In the genomic region with DNA sequence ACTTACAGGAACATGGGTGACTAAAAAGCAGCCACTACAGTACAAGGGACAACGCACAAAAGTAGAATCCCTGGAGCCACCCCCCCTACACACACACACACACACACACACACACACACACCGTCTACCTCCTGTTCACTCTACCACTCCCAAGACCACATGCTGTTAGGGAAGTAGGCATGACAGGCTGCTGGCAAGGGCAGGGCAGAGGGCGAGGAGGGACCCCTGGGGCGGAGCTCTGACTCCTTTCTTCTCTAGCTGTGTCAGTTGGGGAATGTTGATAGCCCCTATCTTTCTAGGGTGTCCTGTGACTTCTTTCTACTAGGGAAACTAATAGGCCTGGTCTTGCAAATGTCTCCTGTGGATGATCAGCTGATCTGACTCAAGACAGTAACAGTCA, we compare ENCODE assay signal across 17 mouse cellular contexts. TPM values are rescaled to one million over a fixed set of nuclear protein-coding genes. Genes with fewer than 3 reads are reported as not detected.
DNase-seq lines count a peak whose midpoint lies in the region; ATAC-seq and TF ChIP-seq lines count a peak whose summit lies in the region.
"Had no signal": no experiment of that assay in that cellular context is flagged by ENCODE, and none has a peak within 500 bp of the region (broad histone marks: within the 10 kb centered on the region; RNA-seq: fewer than 3 reads in every experiment).

No protein-coding gene starts in this region.

- H3K4me2 ChIP-seq in liver, embryonic 12.5 days = no peak overlapping the region; the same call in 1 of the 2 replicates

- no peak for TF ChIP-seq CTCF in bone marrow, adult 2 months (IDR thresholded peaks at IDR 0.05; ENCODE audit: control insufficient read depth, insufficient read depth, low read length)

- H3K9ac ChIP-seq in liver, embryonic 12.5 days = no peak overlapping the region

- DNase-seq in layer of hippocampus, adult 8-10 months (ENCODE audit: low spot score in 2 of 2) = peak; percentile 2 to 3
- DNase-seq in layer of hippocampus, postnatal 25 days (ENCODE audit: extremely low spot score in 1 of 2, low spot score in 1 of 2) = no peak
- DNase-seq in left cerebral cortex, adult 18-20 months (ENCODE audit: low spot score in 2 of 2) = no peak
- DNase-seq in lung, adult 18-20 months = no peak
- DNase-seq: cerebellum, adult 11-12 months; gastrocnemius, postnatal 14 days; kidney, postnatal 10 days; layer of hippocampus, postnatal 36 days; thymus, postnatal 25 days had no signal

- H3K9me3 ChIP-seq in liver, embryonic 12.5 days (replicated peaks) = no peaks in the 10 kb centered on the region
- H3K9me3 ChIP-seq: hindbrain, embryonic 10.5 days had no signal

- peak; percentile 55 for ATAC-seq in liver, embryonic 12.5 days
- ATAC-seq in megakaryocyte-erythroid progenitor cell, adult 5-6 weeks (replicated peaks; ENCODE audit: low FRiP score, low TSS enrichment, poor library complexity, severe bottlenecking) = peak; percentile 48
- ATAC-seq: forebrain, embryonic 16.5 days; intestine, postnatal 0 days had no signal

- 28% methylated on average over 4 of the region's 4 CpGs for WGBS in bone marrow, adult 2 months
- 35% methylated on average over 4 of the region's 4 CpGs for WGBS in liver, embryonic 12.5 days (ENCODE audit: insufficient replicate concordance)

- no peak overlapping the region for H3K4me3 ChIP-seq in bone marrow, adult 2 months (replicated peaks; ENCODE audit: control insufficient read depth, low read depth, low read length)
- H3K4me3 ChIP-seq in liver, embryonic 12.5 days = no peak overlapping the region
- H3K4me3 ChIP-seq: hindbrain, embryonic 10.5 days had no signal

- peaks cover 5% of the 10 kb centered on the region for H3K36me3 ChIP-seq in liver, embryonic 12.5 days
- H3K36me3 ChIP-seq: hindbrain, embryonic 10.5 days had no signal

- H3K27ac ChIP-seq in bone marrow, adult 2 months (ENCODE audit: control insufficient read depth, insufficient read depth, low read depth, low read length, poor library complexity) = peak overlapping the region; percentile 68
- H3K27ac ChIP-seq in liver, embryonic 12.5 days = no peak overlapping the region
- H3K27ac ChIP-seq: hindbrain, embryonic 10.5 days had no signal

- H3K4me1 ChIP-seq in bone marrow, adult 2 months (ENCODE audit: control insufficient read depth, insufficient read depth, low read length) = peaks cover 2% of the 10 kb centered on the region
- H3K4me1 ChIP-seq in liver, embryonic 12.5 days = peaks cover 46% of the 10 kb centered on the region

- TF ChIP-seq POLR2A in bone marrow, adult 2 months (IDR thresholded peaks at IDR 0.05; ENCODE audit: borderline replicate concordance, control insufficient read depth, low read depth, low read length) = no peak

- H3K27me3 ChIP-seq in liver, embryonic 12.5 days (replicated peaks) = peaks cover 37% of the 10 kb centered on the region

RNA-seq across cellular contexts. Expression of gene Fam217b, which starts 2.6 kb away (rescaled TPM):
- total RNA-seq in layer of hippocampus, adult 8-10 months (2022) = 10 to 100 TPM; 45.5 to 54.6 (median 47.5) TPM
- 10 to 100 TPM; 43.6 to 45.9 TPM for total RNA-seq in layer of hippocampus, postnatal 25 days (2021)
- polyA plus RNA-seq in bone marrow, adult 2 months (2011; ENCODE audit: insufficient read depth, insufficient read length, low replicate concordance, missing spikeins) = 4.6 and 8.6 TPM in 2 replicates
- 1.2 and 2.0 TPM in 2 replicates for polyA plus RNA-seq in liver, embryonic 12.5 days (2016; fragmentation: Nextera tagmentation; extraction: Ambion mirVana)
- 0.35 and 0.40 TPM in 2 replicates for total RNA-seq in megakaryocyte-erythroid progenitor cell, adult 5-6 weeks (2014; fragmentation: Nextera tagmentation)
- 0.91 and 1.6 TPM in 2 replicates for total RNA-seq in megakaryocyte-erythroid progenitor cell, adult 5-6 weeks (2017)
- total RNA-seq in left cerebral cortex, adult 18-20 months (2021) = 10 to 100 TPM; 62.9 to 66.0 TPM

RNA-seq across cellular contexts. Expression of gene Ppp1r3d, which starts 2.7 kb away (rescaled TPM):
- 1 to 10 TPM; 4.5 to 6.0 (median 5.2) TPM for total RNA-seq in layer of hippocampus, adult 8-10 months (2022)
- total RNA-seq in layer of hippocampus, postnatal 25 days (2021) = 1 to 10 TPM; 5.5 to 6.2 TPM
- 0.88 and 5.2 TPM in 2 replicates for polyA plus RNA-seq in bone marrow, adult 2 months (2011; ENCODE audit: insufficient read depth, insufficient read length, low replicate concordance, missing spikeins)
- 1.8 and 1.9 TPM in 2 replicates for polyA plus RNA-seq in liver, embryonic 12.5 days (2016; fragmentation: Nextera tagmentation; extraction: Ambion mirVana)
- 0.49 TPM in 1 of 2 replicates, not detected in the other for total RNA-seq in megakaryocyte-erythroid progenitor cell, adult 5-6 weeks (2014; fragmentation: Nextera tagmentation)
- 0.14 and 1.8 TPM in 2 replicates for total RNA-seq in megakaryocyte-erythroid progenitor cell, adult 5-6 weeks (2017)
- total RNA-seq in left cerebral cortex, adult 18-20 months (2021) = 1 to 10 TPM; 8.1 to 8.2 TPM

RNA-seq across cellular contexts. Expression of gene Sycp2, which starts 9.5 kb away (rescaled TPM):
- total RNA-seq in layer of hippocampus, adult 8-10 months (2022) = 1 to 10 TPM in 3 of 4 experiments, under 1 TPM in 1; 0.55 to 1.8 (median 1.3) TPM
- total RNA-seq in layer of hippocampus, postnatal 25 days (2021) = under 1 TPM; 0.52 to 0.87 TPM
- 0.61 and 2.7 TPM in 2 replicates for polyA plus RNA-seq in bone marrow, adult 2 months (2011; ENCODE audit: insufficient read depth, insufficient read length, low replicate concordance, missing spikeins)
- polyA plus RNA-seq in liver, embryonic 12.5 days (2016; fragmentation: Nextera tagmentation; extraction: Ambion mirVana) = 0.02 TPM in 1 of 2 replicates, not detected in the other
- not detected in 2 replicates for total RNA-seq in megakaryocyte-erythroid progenitor cell, adult 5-6 weeks (2014; fragmentation: Nextera tagmentation)
- not detected in 2 replicates for total RNA-seq in megakaryocyte-erythroid progenitor cell, adult 5-6 weeks (2017)
- total RNA-seq in left cerebral cortex, adult 18-20 months (2021) = 1 to 10 TPM; 1.3 to 2.4 TPM
- total RNA-seq: monocyte, adult 5-6 weeks had no signal
- polyA plus RNA-seq: intestine, postnatal 0 days had no signal

RNA-seq across cellular contexts. Expression of gene Cdh26, which starts 13.4 kb away (rescaled TPM):
- total RNA-seq in layer of hippocampus, adult 8-10 months (2022) = under 1 TPM; 0.14 to 0.47 (median 0.24) TPM
- total RNA-seq in layer of hippocampus, postnatal 25 days (2021) = under 1 TPM in 1 of 2 experiments, not detected in 1; 0.12 TPM
- polyA plus RNA-seq in bone marrow, adult 2 months (2011; ENCODE audit: insufficient read depth, insufficient read length, low replicate concordance, missing spikeins) = not detected in 2 replicates
- 0.14 and 0.26 TPM in 2 replicates for polyA plus RNA-seq in liver, embryonic 12.5 days (2016; fragmentation: Nextera tagmentation; extraction: Ambion mirVana)
- not detected in 2 replicates for total RNA-seq in megakaryocyte-erythroid progenitor cell, adult 5-6 weeks (2014; fragmentation: Nextera tagmentation)
- not detected in 2 replicates for total RNA-seq in megakaryocyte-erythroid progenitor cell, adult 5-6 weeks (2017)
- not detected for total RNA-seq in left cerebral cortex, adult 18-20 months (2021)
- total RNA-seq: gastrocnemius, postnatal 14 days; monocyte, adult 5-6 weeks; neutrophil, adult 5-6 weeks had no signal

Comparison
In these comparisons a context has a peak if more than half of its experiments do, and no peak if none do; other contexts are left out.
1. DNase-seq: peak in layer of hippocampus, adult 8-10 months (2 of 2); none in layer of hippocampus, postnatal 25 days (0 of 2), left cerebral cortex, adult 18-20 months (0 of 2) and lung, adult 18-20 months (0 of 2).
2. RNA of gene Fam217b, which starts 2.6 kb away (total RNA-seq): 62.9 to 66.0 TPM in left cerebral cortex, adult 18-20 months, 45.5 to 54.6 TPM in layer of hippocampus, adult 8-10 months and 43.6 to 45.9 TPM in layer of hippocampus, postnatal 25 days; 0.35 to 1.6 TPM in megakaryocyte-erythroid progenitor cell, adult 5-6 weeks; every median in the first group is over 10 times any median in the second.